Mouse (Mus musculus) neutrophil, adult 5-6 weeks (primary cell): ENCODE measurements around the gene Trank1. TPM values are rescaled to one million over a fixed set of nuclear protein-coding genes. Genes with fewer than 3 reads are reported as not detected.

ENCODE experiments used
- ATAC-seq: fragments of 151-379, 151-347 bp; 2 replicates; pipeline ENCODE4 v1.8.0; 2017; ENCODE audit warnings: mild to moderate bottlenecking, moderate TSS enrichment; ENCODE audit not compliant: insufficient number of reproducible peaks, poor library complexity, low FRiP score, severe bottlenecking; ENCODE audit errors: extremely low read depth
- total RNA-seq: library from RNA; stranded (forward); fragments of 200-1000 nt; gene quantifications from 2 replicates; pipeline ENCODE4 v1.2.3, GENCODE M21; 2017

Trank1 gene
- not detected in 2 replicates for total RNA-seq

DNA sequence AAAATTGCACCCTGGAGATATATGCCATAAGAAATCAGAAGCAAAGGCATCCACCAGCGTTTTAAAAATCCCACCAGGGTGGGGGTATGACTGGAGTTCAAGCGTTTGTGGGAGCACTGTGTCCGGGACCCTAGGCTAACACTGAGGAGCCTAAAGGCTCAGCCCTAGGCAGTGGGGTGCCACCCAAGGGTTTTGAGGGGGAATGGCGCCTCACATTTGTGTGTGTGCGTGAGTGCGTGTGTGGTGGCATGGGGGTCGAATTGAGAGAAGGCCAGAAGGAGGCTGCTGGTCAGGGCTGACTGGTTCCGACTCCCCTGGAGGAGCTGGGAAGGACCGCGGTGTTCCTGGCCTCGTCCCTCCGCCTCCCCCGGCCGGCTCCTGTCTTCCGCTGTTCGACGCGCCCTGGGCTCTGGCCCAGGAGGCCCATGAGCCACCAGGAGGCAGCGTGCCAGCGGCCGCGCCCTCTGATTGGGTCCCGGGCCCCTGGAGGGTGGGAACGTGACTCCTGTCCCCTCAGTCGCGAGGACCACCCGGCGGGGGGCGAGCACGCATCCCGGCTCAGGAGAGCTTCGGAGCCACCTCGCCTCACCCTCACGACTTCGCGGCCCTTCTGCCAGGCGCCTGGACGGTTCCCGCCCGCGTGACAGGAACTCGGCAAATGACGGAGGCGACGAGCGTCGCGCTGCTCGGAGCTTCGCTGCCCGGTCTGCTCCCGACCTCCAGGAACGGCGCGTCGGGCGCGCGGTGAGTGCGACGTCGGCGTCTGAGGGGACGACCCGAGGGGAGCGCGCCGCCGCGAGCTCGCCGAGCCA lies at the start of gene Trank1:
Gene Trank1 (plus strand): TSS at position 709 of the 812 bp plus-strand sequence.
- no peak for ATAC-seq

DNA sequence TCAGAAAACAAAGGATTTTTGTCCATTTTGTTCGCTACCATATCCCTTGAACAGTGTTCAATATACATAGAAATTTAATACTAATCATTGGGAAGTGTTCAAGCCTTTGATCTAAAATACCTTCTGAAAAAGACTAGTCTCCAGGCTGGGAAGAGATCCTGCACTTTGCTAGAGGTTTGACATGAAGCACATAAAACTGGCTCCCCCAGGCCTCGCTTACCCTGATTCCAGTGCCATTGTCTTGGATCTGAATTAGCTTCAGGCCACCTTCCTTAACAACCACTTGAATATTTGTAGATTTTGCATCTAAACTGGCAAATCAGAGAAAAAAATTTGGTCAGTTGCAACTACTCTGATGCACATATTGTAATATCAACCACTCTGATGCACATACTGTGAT lies 43.5 kb upstream of the Trank1 start:
- ATAC-seq, result no peak

DNA sequence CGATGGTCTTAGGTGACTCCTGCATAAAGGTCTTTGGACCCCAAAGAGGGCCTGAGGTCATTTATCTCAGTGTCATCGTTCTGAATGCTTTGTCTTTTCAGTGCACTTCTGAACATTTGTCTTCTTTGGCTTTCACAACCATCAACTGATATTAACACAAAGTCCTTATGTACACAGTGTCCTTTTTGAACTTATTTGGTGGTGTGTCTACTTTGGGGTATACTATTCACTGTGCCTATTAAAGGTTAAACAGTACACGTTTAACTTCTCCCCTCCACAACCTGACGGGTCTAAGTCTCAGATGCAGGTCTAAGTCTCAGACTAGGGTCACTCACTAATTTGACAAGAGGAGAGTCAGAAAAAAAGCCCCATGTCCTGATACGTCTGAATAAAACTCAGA lies 40.9 kb upstream of the Trank1 start:
- ATAC-seq, result no peak

DNA sequence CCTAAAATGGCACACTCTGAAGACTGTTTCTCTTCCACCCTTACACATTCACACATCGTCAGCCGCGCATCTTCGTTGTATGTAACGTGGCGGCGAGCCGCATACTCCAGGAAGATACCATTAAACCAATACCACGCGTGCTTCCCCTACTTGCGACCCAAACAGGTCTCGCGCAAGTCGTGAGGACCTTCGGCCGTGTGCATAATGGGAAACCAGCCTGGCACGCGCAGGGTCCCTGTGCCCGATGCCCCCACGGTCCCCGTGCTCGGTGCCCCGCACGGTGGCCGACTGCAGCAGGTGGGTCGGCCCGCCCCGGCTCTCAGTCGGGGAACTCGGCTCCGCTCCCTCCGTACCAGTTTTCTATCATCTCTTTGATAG lies 40.5 kb upstream of the Trank1 start:
- ATAC-seq, result no peak

DNA sequence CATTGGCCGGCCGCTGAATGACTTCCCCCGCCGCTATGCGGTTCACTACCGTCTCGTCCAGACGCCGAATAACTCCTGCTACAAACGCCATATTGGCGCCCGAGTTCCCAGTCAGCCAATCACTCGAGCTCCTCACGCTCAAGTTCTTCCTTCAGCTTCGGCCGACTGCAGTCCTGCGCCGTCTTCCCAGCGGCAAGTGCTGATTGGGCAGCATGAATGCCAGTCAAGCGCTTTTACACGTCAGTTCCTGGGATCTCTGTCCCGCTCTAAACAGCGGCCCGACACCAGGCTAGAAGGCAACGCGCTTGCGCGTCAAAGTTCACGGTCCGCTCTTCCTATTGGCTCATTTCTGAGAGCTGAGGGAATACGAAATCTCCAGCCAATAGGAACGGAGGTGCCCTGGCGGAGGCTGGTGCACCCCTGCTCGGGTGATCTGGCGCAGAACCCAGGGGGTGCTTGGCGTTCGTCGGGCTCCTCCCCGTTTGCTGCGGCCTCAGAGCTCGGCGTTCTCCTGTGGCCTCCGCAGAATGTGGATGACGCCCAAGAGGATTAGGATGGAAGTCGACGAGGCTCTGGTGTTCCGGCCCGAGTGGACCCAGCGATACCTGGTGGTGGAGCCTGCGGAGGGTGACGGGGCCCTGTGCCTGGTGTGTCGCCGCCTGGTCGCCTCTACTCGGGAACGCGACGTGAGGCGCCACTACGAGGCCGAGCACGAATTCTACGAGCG lies 39.9 kb upstream of the Trank1 start, which contains the start of the genes Mlh1 and Epm2aip1:
Gene Mlh1 (minus strand): TSS at position 358 of the 727 bp plus-strand sequence.
Gene Epm2aip1 (plus strand): TSS at position 496 of the 727 bp plus-strand sequence.
- ATAC-seq, result peak; percentile 93

DNA sequence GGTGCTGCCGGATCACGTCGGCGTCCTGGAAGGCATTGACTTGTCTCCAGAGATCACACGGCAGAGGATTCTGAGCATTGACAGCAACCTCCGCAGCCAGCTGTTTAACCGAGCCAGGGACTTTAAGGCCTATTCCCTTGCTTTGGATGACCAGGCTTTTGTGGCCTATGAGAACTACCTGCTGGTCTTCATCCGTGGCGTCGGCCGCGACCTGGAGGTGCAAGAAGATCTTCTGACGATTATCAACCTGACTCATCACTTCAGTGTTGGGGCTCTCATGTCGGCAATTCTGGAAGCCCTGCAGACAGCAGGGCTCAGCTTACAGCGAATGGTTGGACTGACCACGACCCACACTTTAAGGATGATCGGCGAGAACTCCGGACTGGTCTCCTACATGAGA lies 39.2 kb upstream of the Trank1 start:
- no peak for ATAC-seq

DNA sequence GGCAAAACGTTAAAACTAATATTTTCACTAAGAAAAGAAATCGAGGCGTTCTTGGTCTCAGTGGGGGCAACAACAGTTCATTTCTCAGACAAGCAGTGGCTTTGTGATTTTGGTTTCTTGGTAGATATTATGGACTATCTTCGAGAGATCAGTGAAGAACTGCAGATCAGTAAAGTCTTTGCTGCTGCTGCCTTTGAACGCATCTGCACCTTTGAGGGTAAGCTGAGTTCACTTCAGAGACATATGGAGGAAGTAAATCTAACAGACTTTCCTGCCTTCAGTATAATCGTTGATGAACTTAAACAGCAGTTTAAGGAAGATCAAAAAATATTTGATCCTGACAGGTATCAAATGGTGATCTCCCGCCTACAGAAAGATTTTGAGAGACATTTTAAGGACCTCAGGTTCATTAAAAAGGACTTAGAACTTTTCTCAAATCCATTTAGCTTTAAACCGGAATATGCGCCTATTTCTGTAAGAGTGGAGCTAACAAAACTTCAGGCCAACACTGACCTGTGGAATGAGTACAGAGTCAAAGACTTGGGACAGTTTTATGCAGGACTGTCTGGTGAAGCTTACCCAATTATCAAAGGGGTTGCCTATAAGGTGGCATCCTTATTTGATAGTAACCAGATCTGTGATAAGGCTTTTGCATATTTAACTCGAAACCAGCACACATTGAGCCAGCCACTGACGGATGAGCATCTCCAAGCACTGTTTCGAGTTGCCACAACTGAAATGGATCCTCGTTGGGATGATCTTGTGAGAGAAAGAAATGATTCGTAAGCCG lies 38.3 kb upstream of the Trank1 start:
- ATAC-seq, result no peak

DNA sequence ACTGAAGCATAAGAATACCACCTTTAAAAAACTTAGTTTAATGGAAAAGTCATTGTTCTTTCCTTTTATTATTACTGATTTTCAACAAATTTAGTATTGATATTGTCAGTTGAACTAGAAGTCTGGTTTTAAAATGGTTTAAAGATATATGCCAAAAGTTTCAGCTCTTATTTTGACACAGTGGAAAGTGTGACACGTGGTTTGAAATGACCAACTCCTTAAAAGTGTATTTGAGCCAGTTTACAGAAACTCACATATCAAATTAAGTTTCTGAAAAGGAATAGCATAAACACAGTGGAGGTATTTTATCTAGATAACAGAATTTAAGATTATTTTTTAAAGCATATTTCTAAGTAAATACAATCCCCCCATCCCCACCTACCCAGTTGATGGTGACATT lies 37.6 kb upstream of the Trank1 start:
- no peak for ATAC-seq

GRCm38 (mm10) chr9:111275156-111275555 lies 36.4 kb upstream of the Trank1 start:
- no peak for ATAC-seq

GRCm38 (mm10) chr9:111285061-111285460 lies 26.5 kb upstream of the Trank1 start:
- ATAC-seq, result no peak

GRCm38 (mm10) chr9:111285676-111286075 lies 25.9 kb upstream of the Trank1 start:
- no peak for ATAC-seq

DNA sequence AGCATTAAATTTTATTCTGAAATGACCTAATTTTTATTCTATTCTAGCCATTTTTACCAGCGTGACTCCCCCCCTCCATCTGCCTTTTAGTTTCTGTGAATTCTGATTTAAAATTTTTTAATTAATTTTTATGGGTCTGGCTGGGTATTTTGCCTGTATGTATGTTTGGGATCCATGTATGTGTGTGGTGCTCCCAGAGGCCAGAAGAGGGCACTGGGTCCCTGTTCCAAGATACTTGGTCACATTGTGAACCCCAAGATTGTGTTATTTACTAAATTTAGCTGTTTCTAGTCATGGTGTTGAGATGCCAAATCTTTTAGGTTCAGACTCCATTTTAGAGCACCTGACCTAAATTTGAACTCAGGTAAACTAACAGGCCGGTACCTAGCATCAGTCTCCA lies 25.1 kb upstream of the Trank1 start:
- no peak for ATAC-seq

GRCm38 (mm10) chr9:111287956-111288355 lies 23.6 kb upstream of the Trank1 start:
- ATAC-seq, result no peak

DNA sequence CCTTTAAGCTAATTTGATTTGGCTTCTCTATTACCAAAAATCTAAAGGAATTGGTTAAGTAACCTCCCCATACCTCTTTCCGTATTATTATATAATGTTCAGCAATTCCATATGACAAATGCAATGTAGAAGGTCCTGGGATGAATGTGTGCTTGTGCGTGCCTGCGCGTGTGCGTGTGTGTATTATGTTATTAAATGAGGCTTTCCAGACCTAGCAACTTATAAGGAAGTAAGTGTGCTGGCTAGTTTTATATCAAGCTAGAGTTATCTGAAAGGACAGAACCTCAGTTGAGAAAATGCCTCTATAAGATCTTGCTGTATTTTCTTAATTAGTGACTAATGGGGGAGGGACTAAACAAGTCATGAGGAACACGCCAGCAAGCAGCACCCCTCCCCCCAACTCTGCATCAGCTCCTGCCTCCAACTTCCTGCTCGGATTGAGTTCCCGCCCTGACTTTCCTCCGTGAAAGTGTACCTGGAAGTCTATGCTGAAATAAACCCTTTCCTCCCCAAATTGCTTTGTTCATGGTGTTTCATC lies 22.2 kb upstream of the Trank1 start:
- no peak for ATAC-seq

DNA sequence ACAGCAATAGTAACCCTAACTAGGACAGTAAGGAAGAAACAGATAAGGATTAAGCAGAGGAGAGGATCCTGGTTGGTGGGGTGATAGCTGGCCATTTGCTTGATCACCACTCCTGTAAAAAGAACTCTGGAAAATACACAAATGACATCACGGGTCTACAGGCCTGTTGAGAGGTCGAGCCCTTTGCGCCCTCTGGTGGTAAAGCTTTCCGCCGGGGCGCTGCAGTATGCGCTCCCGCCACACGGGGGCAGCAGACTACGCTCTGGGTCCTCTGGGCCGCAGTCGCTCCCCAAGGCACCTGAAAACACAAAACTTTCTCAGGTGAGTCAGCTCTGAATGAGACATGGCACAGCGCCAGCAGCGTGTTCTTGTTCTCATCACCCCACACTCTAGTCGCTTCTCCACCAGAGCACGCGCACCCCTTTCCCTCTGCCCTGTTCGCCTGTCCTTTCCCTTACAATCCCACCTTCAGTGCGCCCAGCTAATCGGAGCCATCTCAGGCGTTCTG lies 21.7 kb upstream of the Trank1 start:
- ATAC-seq, result peak; percentile 94

GRCm38 (mm10) chr9:111290539-111291100 lies 20.9 kb upstream of the Trank1 start:
- ATAC-seq, result no peak

GRCm38 (mm10) chr9:111293234-111293633 lies 18.3 kb upstream of the Trank1 start:
- ATAC-seq, result no peak

DNA sequence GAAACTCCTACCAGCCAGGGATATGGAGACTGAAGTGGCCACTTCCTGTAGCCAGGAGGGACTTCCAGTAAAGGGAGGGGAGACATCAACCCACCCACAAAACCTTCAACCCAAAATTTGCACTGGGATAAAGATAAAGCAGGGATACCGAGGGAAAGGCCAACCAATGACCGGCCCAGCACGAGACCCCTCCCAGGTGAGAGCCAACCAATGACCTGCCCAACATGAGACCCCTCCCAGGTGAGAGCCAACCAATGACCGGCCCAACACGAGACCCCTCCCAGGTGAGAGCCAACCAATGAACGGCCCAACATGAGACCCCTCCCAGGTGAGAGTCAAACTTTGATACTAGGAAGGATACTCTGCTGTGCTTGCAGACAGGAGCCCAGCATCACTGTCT lies 16.6 kb upstream of the Trank1 start:
- no peak for ATAC-seq

- no peak for ATAC-seq
Observed at GRCm38 (mm10) chr9:111295323-111295722, 16.2 kb upstream of the Trank1 start.
